Mouse (Mus musculus): ENCODE data around the gene BC005537.
"Not testable (repeated sequence)": the region's sequence is repeated elsewhere in the genome, so short reads cannot be mapped to it uniquely, and the experiment has no call there.

BC005537 gene

GRCm38 (mm10) chr13:24801308-24801921 lies at the start of gene BC005537:
TSS of gene BC005537 (plus strand) at chr13:24801657.
- DNase-seq = peak; percentile 57

GRCm38 (mm10) chr13:24756756-24757155 lies 44.7 kb upstream of the BC005537 start:
- DNase-seq = no peak

GRCm38 (mm10) chr13:24757820-24758564 lies 43.5 kb upstream of the BC005537 start:
- DNase-seq = no peak

GRCm38 (mm10) chr13:24759451-24759850 lies 42.0 kb upstream of the BC005537 start:
- DNase-seq = no peak

GRCm38 (mm10) chr13:24760351-24760870 lies 41.0 kb upstream of the BC005537 start:
- no peak for DNase-seq

- no peak for DNase-seq
Measured at GRCm38 (mm10) chr13:24761083-24761402, 40.4 kb upstream of the BC005537 start.

GRCm38 (mm10) chr13:24761403-24762227 lies 39.8 kb upstream of the BC005537 start, which contains the start of gene Gmnn:
TSS of gene Gmnn (minus strand) at chr13:24761923.
- DNase-seq = peak; percentile 80

GRCm38 (mm10) chr13:24762254-24762653 lies 39.2 kb upstream of the BC005537 start:
- DNase-seq = no peak

GRCm38 (mm10) chr13:24767809-24768208 lies 33.6 kb upstream of the BC005537 start:
- not testable (repeated sequence) for DNase-seq

GRCm38 (mm10) chr13:24771482-24771881 lies 30.0 kb upstream of the BC005537 start:
- not testable (repeated sequence) for DNase-seq

GRCm38 (mm10) chr13:24776146-24776844 lies 25.2 kb upstream of the BC005537 start:
- DNase-seq = peak; percentile 45

GRCm38 (mm10) chr13:24778026-24778425 lies 23.4 kb upstream of the BC005537 start:
- no peak for DNase-seq

- DNase-seq = no peak
Measured at GRCm38 (mm10) chr13:24778706-24779380, 22.6 kb upstream of the BC005537 start.

GRCm38 (mm10) chr13:24781916-24782315 lies 19.5 kb upstream of the BC005537 start:
- DNase-seq = no peak

GRCm38 (mm10) chr13:24786014-24786490 lies 15.4 kb upstream of the BC005537 start:
- DNase-seq = peak; percentile 63

- DNase-seq = no peak
Measured at GRCm38 (mm10) chr13:24787477-24787876, 14.0 kb upstream of the BC005537 start.

- DNase-seq = no peak
Measured at GRCm38 (mm10) chr13:24791349-24791748, 10.1 kb upstream of the BC005537 start.

GRCm38 (mm10) chr13:24792411-24793045 lies 8.9 kb upstream of the BC005537 start:
- no peak for DNase-seq

GRCm38 (mm10) chr13:24798686-24799085 lies 2.8 kb upstream of the BC005537 start:
- no peak for DNase-seq

- DNase-seq = no peak
Measured at GRCm38 (mm10) chr13:24799378-24799777, 2.1 kb upstream of the BC005537 start.

GRCm38 (mm10) chr13:24799925-24800673 lies 1.4 kb upstream of the BC005537 start:
- DNase-seq = peak; percentile 63

Data from cerebellum, adult 8-10 months (tissue).